Mouse (Mus musculus) ovary, postnatal 36 days (tissue): ENCODE measurements at regions not wholly inside any gene's neighbourhood (a gene's known extent, or its start where the extent isn't known, plus 50 kb on each side); places are given as distances from the start of the nearest gene placed in this dataset.

Experiments used
- DNase-seq: peaks from one replicate; pipeline ENCODE4 v3.0.0; 2022; ENCODE audit warnings: low spot score, mixed read lengths

GRCm38 (mm10) chr14:67550462-67551185 lies 1541.6 kb upstream of the Gulo start:
- no peak for DNase-seq

- no peak for DNase-seq
Observed at GRCm38 (mm10) chr14:67548750-67549149, 1539.7 kb upstream of the Gulo start.

GRCm38 (mm10) chr14:67545036-67545435 lies 1536.0 kb upstream of the Gulo start:
- DNase-seq, result no peak

- DNase-seq, result no peak
Observed at GRCm38 (mm10) chr14:67541271-67541711, 1532.3 kb upstream of the Gulo start.

- DNase-seq, result no peak
Observed at GRCm38 (mm10) chr14:67538696-67539095, 1529.7 kb upstream of the Gulo start.

GRCm38 (mm10) chr14:67536787-67537659 lies 1528.0 kb upstream of the Gulo start:
- DNase-seq, result peak; percentile 7

- DNase-seq, result no peak
Observed at GRCm38 (mm10) chr14:67506729-67507395, 1497.9 kb upstream of the Gulo start.

- no peak for DNase-seq
Observed at GRCm38 (mm10) chr14:67492086-67492485, 1483.1 kb upstream of the Gulo start.

- DNase-seq, result no peak
Observed at GRCm38 (mm10) chr14:67486676-67487075, 1477.7 kb upstream of the Gulo start.

- DNase-seq, result no peak
Observed at GRCm38 (mm10) chr14:67485449-67485800, 1476.4 kb upstream of the Gulo start.

GRCm38 (mm10) chr14:67484533-67485448 lies 1475.8 kb upstream of the Gulo start:
- no peak for DNase-seq
